Mouse (Mus musculus) urinary bladder, postnatal 36 days (tissue): ENCODE measurements at regions not wholly inside any gene's neighbourhood (a gene's known extent, or its start where the extent isn't known, plus 50 kb on each side); places are given as distances from the start of the nearest gene placed in this dataset.

Experiments
- DNase-seq, 2 experiments: peaks; one replicate each; pipeline ENCODE4 v3.0.0; 2022; ENCODE audit warnings: low spot score in 2 of 2, mixed read lengths in 1 of 2

DNA sequence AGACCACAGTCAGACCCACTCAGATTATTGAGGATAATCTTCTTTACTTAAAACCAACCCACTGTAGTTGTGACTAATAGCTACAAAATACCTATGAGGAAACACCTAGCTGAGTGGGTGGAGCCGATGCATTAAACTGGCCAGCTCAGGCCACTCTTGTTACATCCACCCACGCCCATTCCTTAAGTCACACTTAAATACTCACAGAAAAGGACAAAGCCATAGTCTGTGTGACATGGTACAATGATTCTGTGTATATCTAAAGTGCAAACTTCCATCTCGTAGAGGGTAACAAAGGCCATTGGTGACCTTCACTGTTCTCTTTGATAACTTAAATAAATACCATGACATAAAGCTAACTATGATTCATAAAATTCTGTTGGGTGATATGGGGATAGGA, 103.7 kb upstream of the Arhgap5 start:
- DNase-seq, result no peak

GRCm38 (mm10) chr12:52402711-52403110, 101.1 kb upstream of the Arhgap5 start:
- no peak for DNase-seq

GRCm38 (mm10) chr12:52406386-52406785, 97.4 kb upstream of the Arhgap5 start:
- no peak for DNase-seq

DNA sequence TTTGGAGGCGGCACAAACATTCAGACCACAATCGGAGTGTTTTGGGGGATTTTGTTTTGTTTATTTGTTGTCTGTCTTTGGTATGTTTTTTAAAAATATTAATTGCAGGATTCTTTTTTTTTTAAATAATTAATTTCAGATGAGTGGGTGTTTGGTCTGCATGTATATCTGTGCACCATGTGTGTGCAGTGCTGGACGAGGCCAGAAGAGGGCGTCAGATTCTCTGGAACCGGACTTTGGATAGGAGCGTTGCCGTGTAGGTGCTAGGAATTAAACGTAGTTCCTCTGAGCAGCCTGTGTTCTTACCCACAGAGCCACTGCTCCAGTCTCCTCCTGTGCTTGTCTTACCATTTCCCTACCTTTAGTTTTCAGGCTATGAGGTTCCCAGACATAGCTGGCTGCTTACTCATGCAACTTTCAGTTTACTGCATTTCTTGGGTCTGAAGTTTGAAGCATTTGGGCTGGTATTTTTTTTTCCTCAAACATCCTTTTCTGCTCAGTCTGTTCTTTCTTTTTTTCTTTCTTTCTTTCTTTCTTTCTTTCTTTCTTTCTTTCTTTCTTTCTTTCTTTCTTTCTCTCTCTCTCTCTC, 95.4 kb upstream of the Arhgap5 start:
- no peak for DNase-seq

- no peak for DNase-seq
Measured at GRCm38 (mm10) chr12:52409221-52409620, 94.6 kb upstream of the Arhgap5 start.

DNA sequence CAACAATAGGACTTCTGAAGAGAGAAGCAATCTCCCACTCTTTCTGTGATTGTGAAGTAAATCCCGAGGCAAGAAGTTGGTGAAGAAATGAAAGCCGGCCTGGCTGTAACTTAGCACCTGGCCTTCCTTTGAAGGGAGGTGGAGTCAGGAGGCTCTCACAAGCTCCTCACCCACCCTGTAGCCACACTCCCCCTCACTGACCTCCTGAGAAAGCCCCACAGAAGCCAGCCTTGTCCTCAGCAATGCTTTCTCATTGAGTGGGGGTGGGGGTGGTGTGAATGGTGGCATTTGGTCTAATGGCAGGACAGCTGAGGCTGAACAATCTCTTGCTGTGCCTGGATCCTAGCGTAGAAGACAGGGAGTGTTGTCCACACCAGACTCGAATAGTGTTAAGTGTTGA, 91.6 kb upstream of the Arhgap5 start:
- no peak for DNase-seq

DNA sequence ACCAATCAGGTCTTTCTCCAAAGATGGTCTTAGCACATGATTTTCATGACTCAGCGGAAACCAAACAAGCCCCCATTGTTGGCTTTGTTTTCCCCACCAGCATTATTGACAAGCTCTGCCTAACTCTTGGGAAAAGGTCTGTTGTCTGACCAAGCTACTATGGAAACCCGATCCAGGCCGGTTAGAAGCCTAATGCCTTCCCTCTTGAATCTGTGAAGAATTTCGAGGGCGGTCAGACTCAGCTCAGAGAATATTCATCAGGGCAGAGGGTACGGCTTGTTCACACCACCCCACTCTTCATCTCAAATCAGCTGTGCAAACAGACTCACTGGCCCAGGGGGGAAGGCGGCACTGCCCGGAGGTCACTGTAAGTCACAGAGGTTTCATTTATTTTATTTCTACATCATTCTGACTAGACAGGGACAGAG, 90.7 kb upstream of the Arhgap5 start:
- no peak for DNase-seq

DNA sequence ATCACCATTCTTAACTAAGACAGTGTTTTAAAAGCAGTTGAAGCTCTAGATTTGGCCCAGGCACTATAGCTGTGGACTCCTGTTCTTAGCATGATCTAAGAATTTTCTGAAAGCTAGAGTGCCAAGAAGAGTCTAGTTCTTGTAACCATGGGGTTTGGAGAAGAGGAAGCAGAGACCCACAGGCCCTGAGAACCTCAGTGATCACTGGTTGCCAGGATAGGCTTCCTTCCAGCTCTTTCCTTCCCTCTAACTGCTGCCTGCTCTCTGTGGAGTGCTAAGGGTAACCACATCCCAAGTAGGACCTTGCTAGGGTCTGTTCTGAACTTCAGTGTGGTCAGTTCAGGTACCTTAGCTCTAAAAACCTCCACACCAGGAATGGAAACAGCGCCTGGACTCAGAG, 81.0 kb upstream of the Arhgap5 start:
- no peak for DNase-seq

DNA sequence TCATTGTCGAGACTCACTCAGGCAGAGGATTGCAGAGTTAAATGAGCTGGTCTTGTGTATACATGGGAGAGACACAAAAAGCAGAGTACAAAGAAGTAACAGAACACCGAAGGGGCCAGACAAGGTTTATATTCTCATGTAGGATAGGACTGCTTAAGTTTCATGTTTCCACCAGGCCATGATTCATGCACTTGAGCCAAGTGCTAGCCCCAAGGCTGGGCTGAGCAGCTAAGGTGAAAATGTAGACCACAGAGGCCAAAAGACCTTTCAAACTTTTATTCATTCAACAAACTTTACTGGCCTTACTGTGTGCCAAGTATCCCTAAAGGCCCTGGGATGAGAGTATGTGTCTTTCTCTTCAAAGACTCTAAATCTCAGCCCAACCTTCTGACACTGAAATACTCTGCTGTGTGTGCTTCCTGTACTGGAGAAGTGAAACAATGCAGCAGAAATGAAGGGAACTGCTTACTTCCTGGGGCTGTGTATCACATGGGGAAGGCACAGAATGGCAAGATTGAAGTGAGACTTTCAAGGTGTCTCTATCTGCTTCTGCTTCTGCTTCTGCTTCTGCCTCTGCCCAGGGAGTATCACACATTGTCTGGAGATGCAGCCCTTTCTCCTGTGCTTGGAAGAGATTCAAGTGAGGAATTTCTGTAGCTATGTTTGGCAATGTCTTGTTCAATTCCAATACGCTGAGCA, 79.3 kb upstream of the Arhgap5 start:
- DNase-seq, result no peak

- DNase-seq, result no peak
Measured at GRCm38 (mm10) chr12:52429935-52430334, 73.8 kb upstream of the Arhgap5 start.

GRCm38 (mm10) chr12:52431933-52432332, 71.8 kb upstream of the Arhgap5 start:
- DNase-seq, result no peak

DNA sequence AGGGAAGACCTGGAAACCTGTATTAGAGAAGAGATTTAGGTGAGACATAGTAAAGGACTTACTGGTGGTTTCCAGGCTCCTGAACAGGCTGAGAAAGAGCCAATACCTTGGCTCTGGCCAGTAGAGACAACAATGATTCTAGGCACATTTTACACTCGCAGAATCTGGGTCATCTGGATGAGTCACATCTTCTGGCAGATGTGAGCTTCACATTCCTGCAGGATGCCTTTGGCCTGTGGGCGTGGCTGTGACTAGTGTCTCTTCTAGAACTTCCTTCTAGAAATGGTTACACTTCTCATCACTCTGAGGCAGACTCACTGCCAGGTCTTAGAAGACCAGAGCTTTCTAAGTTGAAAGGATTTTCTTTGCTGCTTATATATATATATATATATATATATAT, 69.8 kb upstream of the Arhgap5 start:
- DNase-seq, result peak; percentile 10 to 27

- DNase-seq, result no peak
Measured at GRCm38 (mm10) chr12:52435321-52435720, 68.5 kb upstream of the Arhgap5 start.

GRCm38 (mm10) chr12:52435795-52436211, 68.0 kb upstream of the Arhgap5 start:
- no peak for DNase-seq

DNA sequence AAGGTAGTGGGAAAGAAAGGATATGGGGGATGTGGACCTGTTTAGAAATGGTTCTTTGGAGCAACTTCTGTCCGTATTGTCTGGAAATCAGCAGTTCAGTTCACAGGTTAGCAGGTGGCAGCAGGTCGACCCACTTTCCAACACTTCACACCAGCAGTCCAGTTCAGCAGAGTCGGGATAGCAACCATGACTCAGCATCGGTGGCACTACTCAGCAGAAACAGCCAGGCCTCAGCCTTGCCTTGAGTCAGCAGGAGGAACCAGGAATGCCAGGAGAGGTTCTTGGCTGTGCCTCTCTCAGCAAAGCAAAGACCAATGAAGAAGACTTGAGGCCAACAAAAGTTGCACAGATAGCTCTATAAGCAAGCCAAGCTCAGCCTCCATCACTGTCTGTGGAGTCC, 66.8 kb upstream of the Arhgap5 start:
- no peak for DNase-seq

DNA sequence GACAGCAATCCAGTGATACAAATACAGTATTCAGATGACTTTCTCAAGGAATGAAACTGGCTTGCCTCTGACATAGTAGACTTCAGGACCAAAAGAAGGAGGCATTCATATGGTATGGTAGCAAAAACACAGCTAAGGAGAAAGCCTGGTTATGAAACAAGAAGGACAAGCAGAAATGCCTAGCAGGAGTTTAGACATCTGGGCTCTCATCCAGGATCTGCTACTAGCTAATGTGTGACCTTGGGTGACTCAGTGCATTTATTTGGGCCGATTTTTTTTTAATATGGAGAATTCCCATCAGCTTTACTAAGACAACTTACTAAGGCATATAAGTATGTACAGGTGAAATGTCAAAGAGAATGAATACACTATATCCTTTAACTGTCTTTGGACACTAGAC, 64.5 kb upstream of the Arhgap5 start:
- no peak for DNase-seq

DNA sequence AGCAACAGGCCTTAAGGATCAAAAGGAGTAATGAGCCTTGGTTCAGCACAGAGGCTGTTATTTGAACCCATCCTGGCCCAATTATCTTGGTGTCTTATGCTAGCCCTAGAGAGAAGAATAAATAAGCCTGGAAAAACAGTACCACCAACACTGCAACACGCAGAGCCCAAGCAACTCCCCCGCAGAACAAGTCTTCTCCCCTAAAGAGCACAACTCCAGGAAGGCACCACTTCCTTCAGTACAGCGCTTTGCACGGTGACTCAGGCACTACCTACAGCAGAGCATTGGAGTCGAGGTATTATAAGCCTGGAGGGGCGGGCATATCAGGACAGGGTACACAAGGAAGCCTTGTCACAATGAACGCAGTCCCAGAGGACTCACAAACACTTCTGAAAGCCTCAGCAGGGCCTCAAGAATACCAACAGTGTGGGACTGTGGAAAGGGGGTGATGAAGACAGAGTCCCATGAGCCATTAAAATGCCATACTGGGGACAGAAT, 62.9 kb upstream of the Arhgap5 start:
- no peak for DNase-seq

- no peak for DNase-seq
Measured at GRCm38 (mm10) chr12:52442337-52442736, 61.4 kb upstream of the Arhgap5 start.

- DNase-seq, result no peak
Measured at GRCm38 (mm10) chr12:52445731-52446130, 58.0 kb upstream of the Arhgap5 start.

DNA sequence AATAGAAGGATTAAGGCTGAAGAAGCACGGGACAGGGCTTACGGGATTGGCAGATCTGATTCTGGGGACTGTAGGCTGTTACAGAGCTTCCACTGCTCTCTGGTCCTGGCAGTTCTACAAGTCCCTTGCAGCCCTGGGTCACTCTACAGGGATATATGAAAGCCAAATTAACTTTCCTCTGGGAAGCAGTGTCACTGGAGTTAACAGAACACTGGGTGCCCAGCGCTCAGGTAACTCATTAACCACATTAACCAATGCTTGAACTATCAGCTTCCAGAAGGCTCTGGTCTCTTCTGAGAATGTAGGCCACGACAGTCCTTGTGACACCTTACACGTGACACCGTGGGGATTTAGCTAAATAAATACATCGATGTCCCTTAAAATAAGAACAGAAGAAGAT, 57.3 kb upstream of the Arhgap5 start:
- DNase-seq, result no peak

DNA sequence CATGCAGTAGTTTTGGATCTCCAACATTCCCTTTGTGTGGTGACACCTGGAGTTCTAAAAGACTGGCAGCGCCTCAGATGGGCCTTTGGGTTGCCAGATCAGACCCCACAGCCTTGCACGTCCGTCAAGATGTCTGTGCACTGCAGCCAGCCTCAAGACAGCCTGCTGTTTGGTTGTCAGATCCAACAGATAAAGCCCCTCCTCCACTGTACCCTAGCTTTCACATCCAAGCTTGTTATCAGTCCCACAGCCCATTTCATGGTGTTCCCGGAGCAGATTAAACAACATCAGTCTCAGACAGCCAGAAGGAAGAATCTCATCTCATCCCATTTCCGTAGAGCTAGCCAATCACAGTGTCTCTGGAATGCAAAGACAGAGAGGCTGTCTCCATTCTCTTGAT, 56.3 kb upstream of the Arhgap5 start:
- DNase-seq, result no peak

GRCm38 (mm10) chr12:52448218-52448617, 55.6 kb upstream of the Arhgap5 start:
- DNase-seq, result peak; percentile 29 to 40

- DNase-seq, result no peak
Measured at GRCm38 (mm10) chr12:52453890-52454289, 49.9 kb upstream of the Arhgap5 start.
